Mouse (Mus musculus) right cerebral cortex, postnatal 4 days (tissue): ENCODE results near the gene Slc6a6.

Source experiments
- DNase-seq: peaks from one replicate; pipeline ENCODE4 v3.0.0-alpha.2; 2022

Gene Slc6a6

DNA sequence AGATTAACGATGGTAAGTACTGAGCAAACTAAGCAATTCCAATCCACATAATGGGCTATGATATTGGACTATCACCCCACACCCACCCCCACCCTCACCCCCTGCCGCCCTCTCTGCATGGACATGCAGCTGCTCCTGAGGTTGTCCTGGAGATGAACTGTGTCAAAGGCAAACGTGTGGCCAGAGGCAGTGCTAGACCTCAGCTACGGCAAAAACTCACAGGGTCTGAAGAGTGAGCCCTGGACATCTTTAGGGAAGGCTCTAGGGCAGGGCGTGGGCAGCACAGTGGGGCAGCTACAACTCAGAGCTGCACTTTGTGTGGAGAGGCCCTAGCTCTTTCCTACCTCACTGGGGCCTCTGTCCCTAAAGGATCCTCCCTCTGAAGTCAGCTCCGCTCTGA is 13.6 kb upstream of the Slc6a6 start:
- no peak for DNase-seq

DNA sequence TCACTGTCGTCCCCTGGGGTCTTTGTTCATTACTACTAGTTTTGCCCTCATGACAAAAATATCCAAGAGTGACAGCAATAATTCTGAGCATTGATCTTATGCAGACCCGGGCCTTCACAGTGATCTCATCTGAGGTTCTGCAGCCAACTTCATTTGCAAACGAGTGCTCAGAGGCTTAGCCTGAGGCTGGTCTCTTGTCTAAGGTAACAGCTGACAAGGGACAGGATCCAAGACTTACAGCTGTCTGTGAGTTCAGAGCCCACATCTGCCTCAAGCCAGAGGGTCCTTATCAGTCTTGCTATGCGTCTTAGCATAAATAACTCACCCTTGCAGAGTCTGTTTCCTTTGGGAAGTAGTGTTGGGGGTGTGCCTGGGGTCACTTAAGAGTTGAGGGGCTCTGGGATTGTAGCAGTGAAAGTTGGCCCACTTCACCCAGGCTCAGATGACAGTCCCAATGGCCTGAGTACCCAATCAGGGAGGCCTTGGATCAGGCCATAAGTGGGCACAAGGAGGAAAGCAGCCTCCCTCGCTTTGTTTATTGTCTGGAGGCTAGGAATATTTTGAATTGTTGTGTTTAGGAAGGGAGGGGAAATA is 9.0 kb upstream of the Slc6a6 start:
- DNase-seq, result no peak

DNA sequence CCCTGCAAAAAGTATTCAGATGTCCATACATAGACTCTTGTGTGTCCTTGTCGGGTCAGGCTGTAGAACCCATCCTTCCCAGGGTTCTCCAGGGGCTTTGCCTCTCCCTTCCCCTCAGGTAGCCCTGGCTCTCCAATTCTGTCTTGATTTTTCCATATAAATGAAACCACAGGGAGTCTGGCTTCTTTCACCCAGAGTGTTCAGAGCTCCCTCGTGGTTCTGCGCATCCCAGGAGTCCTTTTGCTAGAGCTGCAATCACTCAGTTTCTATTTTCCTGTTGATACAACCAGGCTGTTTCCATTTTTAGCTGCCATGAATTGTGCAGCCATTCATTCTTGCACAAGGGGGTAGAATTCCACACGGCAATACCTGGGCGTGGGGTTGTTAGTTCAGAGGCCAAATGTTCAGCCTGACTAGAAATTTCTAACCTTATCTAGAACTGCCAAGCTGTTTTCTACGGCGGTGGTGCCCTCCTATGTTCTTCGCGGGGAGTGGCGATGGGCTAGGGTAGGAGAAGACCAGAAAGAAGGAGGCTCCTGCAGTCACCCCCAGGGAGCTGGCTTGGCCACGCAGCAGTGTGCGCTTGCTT is 5.3 kb upstream of the Slc6a6 start:
- DNase-seq, result no peak

DNA sequence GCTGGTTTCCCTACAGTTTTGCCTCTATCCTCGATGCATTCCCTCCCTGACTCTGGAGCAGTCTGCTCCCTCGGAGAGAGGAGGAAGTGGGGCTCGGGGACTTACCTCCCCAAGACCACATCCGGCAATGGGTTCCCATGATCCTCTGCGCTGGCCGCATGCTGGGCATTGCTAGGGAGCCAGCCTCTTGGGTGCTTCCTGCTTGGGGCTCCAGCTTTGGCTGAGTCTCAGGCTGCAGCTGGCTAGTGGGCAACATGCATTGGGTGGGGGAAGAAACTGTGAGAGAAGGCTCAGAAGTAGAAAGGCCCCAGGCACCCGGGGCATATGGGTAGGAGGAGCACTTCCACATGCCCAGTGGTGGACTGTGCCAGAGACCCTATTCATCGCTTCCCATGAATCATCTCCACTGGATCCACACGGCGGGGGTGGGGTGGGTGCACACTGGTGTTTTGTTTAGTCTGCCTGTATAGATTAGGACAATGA is 4.7 kb upstream of the Slc6a6 start:
- peak; percentile 20 for DNase-seq

DNA sequence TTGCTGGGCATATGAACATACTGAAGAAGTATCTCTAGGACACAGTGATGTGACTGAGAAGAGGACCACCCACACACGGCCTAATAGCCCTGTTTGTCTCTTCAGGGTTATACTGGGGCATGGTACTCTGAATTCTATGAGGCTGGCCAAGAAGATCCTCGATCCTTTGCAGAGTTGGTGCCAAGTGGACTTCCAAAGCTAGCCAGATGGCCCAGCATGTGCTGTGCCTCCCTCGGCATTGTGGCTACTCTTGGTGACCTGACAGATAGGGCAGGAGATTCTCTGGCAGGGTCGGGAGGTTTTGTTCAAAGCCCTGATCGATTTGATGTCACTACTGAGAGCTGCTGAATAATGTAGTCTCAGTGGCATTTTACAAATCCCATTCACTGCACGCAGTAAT is 4.1 kb upstream of the Slc6a6 start:
- DNase-seq, result no peak

DNA sequence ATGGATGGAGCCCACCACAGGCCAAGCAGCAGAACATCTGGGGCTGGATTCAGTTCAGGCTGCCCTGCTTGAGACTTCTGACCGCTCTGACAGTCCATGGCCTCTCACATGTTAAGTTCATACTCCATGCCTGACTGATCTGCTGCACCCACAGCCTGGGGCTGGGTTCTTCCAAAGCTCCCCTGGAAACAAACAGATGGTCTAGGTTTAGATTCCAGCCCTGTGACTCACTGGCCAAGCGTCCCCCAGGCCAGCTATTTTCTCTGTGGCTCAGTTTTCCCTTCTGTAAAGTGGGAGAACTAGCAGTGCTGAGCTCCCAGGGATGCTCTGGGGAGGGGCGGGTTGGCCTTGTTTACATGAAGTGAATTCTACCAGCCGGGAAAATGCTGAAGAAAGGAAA is 2.0 kb upstream of the Slc6a6 start:
- no peak for DNase-seq

DNA sequence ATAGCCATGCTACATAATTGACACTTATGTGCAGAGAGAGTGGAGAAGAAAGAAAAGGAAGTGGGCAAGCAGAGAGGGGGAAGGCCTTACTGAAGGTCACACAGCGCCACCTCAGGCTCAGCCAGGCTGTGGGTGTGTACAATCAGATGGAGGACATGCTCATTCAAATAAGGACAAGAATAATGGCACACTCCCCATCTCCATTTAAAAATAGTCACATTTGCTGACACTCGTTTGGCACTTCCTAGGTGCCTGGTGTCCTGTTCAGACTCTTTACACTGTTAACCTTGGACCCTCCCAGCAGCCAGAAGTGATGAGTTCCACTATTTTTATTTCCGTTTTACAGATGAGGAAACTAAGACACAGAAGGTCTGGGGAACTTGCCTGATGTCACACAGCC is 732 bp upstream of the Slc6a6 start:
- DNase-seq, result no peak

DNA sequence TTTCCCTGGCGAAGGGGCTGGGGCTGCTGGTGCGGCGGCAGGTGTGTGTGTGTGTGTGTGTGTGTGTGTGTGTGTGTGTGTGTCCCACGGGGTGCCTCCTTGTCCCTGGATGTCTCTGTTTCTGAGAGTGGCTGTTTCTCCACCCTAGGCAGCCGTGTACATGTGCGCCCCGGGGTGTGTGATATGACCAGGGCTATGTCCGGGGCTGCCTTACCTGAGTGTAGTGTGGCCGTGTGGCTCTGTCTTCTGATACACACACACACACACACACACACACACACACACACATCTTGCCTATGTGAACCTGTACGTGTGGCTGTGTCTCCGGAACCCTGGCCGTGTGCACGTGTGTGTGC is 599 bp downstream of the Slc6a6 start:
- DNase-seq, result no peak

DNA sequence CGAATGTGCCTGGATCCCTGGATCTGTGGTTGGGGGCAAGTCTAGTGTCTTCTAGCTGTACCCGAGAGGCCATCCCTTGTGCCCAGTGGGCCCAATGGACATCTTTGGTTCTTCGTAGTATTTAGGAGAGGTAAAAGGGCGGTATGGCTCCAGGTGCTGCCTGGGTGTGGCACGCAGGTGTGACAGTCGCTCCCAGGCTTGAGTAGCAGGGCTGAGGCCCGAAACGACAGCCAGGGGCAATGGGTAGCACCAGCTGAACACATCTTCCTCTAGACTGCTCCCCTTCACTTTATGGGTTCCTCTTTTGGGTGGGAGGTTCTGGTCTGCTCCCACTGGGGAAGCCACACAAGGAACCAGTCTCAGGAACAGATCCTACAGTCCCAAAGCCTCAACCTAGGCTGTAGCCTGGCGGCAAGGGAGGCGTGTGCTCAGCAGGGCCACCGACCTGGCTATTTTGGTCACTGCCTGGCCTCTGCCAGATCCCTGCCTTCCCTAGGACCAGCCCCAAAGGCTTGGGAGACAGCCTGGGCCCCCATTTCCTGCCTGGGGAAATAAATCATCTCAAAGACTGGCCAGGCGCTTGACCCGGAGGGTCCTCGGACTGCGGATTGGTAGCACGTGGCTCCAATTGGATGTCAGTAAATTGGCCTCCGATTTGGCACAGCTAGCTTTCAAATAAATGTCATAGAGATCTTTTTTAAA is 1.1 kb downstream of the Slc6a6 start:
- peak; percentile 26 for DNase-seq

DNA sequence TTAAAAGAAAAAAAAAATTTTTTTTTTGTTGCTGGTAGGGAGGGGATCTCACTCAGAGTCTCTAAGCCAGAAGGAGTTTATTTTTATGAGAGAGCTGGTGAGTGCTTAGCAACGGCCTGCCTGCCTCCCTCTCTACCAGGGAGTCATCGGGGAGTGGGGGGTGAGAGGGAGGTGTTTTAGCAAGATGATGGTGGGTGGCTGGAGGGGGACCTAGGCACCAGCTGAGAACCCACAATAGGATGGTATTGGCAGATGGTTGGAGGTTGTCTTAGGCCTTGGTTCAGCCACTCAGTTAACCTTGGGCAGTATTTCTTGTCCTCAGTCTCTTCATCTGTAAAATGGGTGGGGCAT is 1.7 kb downstream of the Slc6a6 start:
- DNase-seq, result peak; percentile 30

DNA sequence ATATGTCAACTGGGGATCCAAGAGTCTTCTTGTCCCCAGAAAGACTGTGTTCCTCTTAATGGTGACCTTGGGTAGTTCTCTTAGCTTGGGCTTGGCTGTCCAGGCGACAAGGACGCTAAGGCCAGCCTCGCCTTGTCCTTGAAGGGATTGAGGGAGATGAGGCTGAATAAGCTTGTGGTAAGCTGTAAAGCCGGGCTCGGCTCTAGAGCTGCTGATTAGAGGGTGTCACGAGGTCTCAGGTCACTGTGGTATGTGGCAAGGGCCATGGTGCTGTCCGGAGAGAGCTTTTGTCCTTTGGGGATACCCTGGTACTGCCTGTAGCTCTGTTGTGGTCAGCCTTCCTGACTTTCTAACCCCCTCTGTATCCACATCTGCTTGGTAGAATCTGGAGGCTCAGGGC is 2.0 kb downstream of the Slc6a6 start:
- no peak for DNase-seq

DNA sequence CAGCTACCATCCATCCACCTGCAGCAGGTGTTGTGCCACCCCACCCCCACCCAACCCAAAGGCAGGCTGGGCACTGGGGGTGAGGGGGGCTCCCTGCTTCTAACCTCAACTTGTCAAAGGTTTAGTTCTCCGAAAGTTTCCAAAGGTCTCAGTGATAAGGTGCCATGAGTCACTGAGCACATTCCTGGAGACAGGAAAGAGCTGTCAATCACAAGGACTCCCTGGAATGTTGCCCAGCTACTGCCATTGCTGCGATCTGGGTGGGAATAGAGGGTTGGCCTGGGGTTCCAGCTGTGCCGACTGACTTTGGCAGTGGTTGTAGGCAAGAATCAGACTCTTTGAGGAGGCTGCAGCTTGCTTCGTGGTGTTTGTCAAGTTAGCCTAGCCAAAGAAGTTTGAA is 2.7 kb downstream of the Slc6a6 start:
- DNase-seq, result no peak

DNA sequence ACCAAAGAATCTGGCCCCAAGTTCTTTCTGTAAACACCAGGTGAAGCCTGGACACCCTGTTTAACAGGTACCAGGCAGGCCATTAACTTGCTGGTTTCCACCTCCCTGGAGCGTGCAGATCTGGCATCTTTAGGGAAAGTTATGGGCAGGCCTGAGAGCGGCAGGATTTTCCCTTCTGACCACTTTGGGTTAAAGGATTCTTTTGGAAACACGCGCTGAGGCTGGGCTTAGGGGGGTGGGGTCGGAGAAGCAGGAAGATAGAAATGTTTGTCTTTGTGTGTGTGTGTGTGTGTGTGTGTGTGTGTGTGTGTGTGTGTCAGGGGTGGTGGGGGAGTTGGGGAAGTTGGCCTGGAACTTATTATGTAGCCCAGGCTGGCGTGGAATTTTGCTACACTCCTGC is 4.2 kb downstream of the Slc6a6 start:
- DNase-seq, result no peak

DNA sequence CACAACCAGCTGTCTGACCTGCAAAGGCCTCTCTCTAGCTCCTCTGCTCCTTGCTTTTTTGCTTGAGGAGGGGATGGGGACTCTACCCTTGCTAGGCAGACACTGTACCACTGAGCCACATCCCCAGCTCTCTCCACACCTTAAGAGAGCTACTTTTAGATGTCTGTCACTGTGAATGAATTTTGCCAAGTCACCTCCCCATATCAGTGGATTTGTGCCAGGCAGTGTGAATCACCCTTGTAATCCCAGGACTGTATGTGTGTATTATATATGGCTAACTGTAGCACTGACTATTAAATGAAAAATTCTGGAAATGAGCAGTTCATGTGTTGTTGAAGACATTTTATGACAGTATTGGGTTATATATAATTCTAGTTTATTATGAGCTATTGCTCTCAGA is 5.4 kb downstream of the Slc6a6 start:
- no peak for DNase-seq

DNA sequence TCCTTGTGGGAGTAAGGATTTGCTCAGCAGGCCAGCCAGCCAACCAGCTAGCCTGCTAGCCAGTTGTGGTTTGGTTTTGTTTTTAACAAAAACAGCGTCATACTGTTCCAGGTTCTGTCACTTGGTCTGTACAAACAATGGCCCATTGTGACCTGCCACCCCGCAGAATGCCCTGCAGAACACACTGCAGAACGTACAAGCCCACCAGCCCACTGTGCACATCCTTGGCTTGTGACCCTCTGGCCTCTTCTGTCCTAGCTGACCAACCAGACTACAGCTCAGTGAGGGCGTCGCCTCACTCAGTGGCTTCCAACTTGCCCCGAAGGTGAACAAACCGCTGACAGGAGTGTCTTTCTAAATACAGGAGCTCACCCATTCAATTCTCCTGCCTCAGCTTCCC is 6.4 kb downstream of the Slc6a6 start:
- no peak for DNase-seq

DNA sequence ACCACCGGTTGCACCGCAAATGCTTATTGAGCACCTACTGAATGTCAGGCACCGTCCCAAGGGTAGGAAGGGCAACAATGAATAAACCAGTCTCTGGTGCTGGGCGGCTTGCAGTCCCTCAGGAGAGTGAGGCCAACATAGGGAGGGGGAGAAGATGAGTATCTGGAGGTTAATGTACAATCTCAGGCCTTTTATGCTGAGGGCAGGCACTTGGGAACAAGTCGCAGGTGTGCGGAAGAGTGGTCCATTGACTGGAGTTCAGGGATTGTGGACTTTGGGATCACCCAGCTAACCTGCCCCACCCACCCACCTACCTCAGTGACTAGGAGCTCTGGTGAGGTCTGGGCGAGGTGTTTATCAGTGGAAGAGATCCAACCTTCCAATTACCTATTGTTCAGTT is 6.8 kb downstream of the Slc6a6 start:
- no peak for DNase-seq

DNA sequence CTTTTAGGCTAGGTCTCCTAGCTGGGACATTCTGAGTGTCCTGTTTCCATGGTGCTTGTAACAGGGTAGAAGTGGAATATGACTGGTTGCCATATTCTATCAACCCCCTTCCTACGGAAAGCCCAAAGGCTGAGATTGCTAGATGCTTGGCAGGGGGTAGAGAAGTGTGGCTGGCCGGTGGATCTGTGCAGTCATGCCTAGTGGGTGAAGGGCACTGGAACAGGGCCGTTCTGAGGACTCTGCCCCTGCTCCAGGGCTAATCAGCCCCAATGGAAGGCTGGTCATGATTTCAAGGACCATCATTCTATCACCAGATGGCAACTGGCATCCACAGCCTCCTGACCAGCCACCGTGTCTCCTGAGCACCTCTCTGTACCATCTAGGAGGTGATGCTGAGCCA is 7.7 kb downstream of the Slc6a6 start:
- DNase-seq, result no peak

DNA sequence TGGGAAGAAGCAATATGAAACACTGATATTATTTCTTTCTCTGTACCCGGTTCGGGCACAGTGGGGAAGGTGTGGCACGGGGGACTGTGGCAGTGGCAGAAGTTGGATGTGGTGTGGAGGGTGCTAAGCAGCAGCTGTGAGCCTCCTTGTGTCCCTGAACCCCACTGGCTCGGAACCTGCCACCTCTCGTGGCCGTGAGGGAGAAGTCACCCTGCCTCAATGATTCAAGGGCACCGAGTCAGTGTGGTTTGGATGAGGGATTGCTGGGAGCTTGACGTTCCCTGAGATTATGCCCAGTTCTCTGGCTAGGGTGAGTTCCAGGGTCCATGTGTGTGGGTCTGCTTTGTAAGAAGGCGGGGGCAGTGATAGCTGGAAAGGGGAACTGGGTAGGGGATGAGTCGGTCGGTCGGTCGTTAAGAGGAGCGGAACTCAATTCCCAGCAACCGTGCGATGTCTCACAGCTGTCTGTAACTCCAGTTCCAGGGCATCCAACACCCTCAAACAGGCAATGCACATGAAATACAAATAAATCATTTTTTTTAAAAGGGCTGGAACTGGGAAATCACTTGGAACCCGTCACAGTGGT is 9.5 kb downstream of the Slc6a6 start:
- no peak for DNase-seq

DNA sequence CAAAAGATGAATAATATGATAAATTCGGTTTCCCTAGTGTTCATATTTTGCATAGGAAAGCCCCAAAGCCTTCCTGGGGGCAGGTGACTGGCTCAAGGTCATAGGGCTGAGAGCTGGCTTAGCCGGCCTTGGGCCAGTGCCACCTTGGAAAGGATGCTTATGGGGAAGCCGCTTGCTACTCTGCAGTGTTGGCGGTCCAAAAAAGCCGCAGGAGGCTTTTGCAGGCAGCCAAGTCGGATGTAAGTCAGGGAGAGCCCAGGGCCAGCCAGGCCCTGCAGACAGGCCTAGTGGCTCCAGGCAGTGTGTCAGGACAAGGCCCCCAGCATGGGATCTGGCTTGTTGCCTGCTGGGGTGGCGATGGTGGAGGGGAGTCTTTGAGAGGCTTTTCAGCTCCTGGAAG is 10.8 kb downstream of the Slc6a6 start:
- peak; percentile 39 for DNase-seq

DNA sequence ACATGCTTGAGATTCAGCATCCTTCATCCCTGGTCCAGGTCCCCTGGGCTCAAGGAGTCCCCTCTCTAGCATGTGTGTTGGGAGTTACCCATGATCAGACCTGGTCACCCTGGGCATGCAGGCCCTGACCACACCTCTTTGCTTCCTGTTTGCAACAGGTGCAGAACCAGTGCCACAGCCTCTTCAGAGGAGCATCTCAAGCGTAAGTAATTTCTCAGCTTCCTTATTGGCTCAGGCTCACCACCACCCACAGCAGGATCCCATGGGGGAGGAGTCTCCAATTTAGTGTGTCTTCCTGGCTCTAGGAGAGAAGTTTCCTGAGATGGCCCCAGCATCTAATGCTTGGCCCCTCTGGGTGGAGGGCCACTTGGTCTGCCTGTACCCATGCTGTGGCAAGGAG is 15.0 kb downstream of the Slc6a6 start:
- no peak for DNase-seq

DNA sequence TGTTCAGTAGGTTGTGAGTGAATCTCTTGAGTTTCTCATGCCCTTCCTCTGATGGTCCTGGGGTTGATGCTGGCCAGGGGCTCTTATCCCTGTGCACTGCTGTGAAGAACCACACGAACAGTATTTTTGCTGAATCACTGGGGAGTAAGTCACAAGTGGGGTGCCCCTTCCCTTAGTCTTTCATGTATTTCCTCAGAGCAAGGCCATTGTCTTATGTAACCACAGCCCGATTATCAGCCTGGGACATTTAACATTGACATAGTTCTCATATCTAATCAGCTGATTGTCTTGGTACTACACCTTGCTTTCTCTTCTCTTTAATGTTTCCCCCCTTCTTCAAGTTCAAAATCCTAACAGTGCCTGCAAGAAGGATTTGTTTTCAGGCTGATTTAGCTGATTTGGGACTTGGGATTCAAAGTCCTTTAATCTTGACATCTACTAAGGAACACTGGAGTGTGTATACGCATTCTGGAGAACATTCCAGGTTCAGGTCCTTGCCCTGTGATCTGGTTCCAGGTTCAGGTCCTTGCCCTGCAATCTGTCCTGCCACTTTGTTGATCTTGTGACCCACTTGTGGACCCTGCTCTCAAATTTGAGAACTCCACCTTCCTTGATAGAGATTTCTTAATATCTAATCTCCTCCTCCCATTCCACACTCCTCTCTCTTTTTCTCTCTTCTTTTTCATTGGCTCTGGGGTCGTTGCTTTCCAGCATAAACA is 15.8 kb downstream of the Slc6a6 start:
- DNase-seq, result no peak

DNA sequence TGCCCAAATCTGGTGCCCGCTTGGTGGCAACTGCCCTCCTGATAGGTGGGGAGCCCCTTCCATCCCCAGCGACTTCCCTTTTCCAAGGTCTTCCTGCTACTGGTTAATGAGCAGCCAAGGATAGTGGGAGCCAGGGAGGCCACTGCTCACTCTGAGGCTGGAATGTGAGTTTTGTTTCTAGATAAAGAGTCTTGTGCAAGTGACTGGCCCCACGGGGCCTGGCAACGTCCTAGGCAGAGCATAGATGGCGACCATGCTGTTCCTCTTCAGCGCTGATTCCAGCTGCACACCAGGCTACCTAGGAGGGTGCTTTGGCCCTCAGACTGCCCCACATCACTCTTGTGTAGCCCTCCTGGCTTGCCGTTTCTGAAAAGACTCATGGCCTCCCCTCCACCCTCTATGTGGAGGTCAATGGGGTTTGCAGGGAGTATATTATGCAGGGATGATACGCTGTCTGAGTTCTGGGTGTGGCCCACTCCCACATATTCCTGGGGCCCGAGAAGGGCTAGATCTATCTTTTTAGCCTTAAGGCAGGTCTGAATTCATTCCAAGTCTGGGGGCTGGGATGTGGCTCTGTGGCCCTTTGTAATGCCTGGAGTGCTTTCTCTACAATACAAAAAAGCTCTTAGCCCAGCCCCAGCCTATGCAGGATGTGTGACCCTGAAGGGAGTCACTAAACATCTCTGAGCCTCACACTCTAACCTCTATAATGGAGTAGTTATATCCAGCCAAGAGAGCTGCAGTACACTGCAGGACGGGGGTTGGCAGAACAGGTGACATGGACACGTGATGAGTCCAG is 17.2 kb downstream of the Slc6a6 start:
- no peak for DNase-seq

DNA sequence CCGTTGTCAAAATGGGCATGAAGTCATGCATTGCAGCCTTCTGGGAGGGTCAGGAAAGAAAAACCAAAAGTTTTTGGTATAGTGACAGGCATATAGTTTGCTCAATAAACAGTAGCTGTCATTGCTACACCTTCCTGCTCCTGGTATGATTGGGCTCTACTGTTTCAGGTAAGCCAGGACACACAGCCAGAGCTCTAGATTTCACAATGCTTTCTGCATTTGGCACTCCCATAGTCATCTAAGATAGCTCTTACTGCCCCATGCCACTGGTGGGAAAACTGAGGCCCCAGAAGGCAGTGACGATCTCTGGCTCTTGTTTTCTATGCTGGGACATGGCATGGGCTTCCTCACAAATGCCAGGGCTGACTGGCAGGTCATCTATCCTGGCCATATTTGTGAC is 19.6 kb downstream of the Slc6a6 start:
- no peak for DNase-seq
